Mouse (Mus musculus): ENCODE results near the gene Zswim2. TPM values are rescaled to one million over a fixed set of nuclear protein-coding genes. Genes with fewer than 3 reads are reported as not detected.

Zswim2 gene
- total and polyA plus RNA-seq, 3 experiments: not detected

DNA sequence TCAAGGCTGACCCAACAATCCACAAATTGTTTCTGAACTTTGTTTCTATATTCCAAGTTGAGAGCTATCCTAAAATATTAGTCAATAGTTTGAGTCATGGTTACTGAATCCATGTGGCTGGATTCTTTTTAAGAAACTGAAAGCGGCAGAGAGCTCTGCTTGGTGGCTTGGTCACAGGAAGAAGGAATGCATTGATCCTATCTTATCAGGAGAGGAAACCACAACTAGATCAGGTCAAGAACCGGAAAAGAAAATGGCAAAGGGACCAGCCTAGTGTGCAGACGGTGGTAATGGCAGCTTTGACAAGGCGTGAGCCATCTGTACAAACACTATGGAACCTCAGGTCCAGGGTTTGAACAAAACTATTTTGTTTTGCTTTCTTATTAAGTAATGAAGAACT is 764 bp upstream of the Zswim2 start:
- H3K4me3 ChIP-seq (ENCODE audit: low read depth, low read length): no peak overlapping the region
- H3K27me3 ChIP-seq (ENCODE audit: insufficient read depth, low read length): no peaks in the 10 kb centered on the region
- no peaks in the 10 kb centered on the region for H3K4me1 ChIP-seq (ENCODE audit: insufficient read depth, low read depth, low read length)
- no peaks in the 10 kb centered on the region for H3K36me3 ChIP-seq (replicated peaks)
- no peak for DNase-seq (ENCODE audit: low spot score)
- TF ChIP-seq GATA1 (IDR thresholded peaks at IDR 0.05; ENCODE audit: borderline replicate concordance, low read length) (no peak), CTCF (IDR thresholded peaks at IDR 0.05; ENCODE audit: low read depth, low read length) (no peak), TAL1 (conservative IDR thresholded peaks at IDR 0.05; ENCODE audit: low read depth, low read length) (no peak), GATA2 (IDR thresholded peaks at IDR 0.05; ENCODE audit: borderline replicate concordance, low read depth, low read length) (no peak), POLR2AphosphoS5 (IDR thresholded peaks at IDR 0.05; ENCODE audit: insufficient replicate concordance, low read depth, low read length) (no peak)
- H3K9me3 ChIP-seq (replicated peaks): no peaks in the 10 kb centered on the region
- no peak for ATAC-seq (ENCODE audit: extremely low read depth, insufficient number of reproducible peaks, low FRiP score, poor library complexity, severe bottlenecking)

GRCm38 (mm10) chr2:83941378-83941777 is 350 bp upstream of the Zswim2 start:
- DNase-seq (ENCODE audit: low spot score): no peak
- H3K27me3 ChIP-seq (ENCODE audit: insufficient read depth, low read length): no peaks in the 10 kb centered on the region
- no peak for ATAC-seq (ENCODE audit: extremely low read depth, insufficient number of reproducible peaks, low FRiP score, poor library complexity, severe bottlenecking)
- TF ChIP-seq POLR2AphosphoS5 (IDR thresholded peaks at IDR 0.05; ENCODE audit: insufficient replicate concordance, low read depth, low read length) (no peak), TAL1 (conservative IDR thresholded peaks at IDR 0.05; ENCODE audit: low read depth, low read length) (no peak), GATA2 (IDR thresholded peaks at IDR 0.05; ENCODE audit: borderline replicate concordance, low read depth, low read length) (no peak), GATA1 (IDR thresholded peaks at IDR 0.05; ENCODE audit: borderline replicate concordance, low read length) (no peak), CTCF (IDR thresholded peaks at IDR 0.05; ENCODE audit: low read depth, low read length) (no peak)
- no peak overlapping the region for H3K4me3 ChIP-seq (ENCODE audit: low read depth, low read length)
- no peaks in the 10 kb centered on the region for H3K36me3 ChIP-seq (replicated peaks)
- no peaks in the 10 kb centered on the region for H3K9me3 ChIP-seq (replicated peaks)
- H3K4me1 ChIP-seq (ENCODE audit: insufficient read depth, low read depth, low read length): no peaks in the 10 kb centered on the region

DNA sequence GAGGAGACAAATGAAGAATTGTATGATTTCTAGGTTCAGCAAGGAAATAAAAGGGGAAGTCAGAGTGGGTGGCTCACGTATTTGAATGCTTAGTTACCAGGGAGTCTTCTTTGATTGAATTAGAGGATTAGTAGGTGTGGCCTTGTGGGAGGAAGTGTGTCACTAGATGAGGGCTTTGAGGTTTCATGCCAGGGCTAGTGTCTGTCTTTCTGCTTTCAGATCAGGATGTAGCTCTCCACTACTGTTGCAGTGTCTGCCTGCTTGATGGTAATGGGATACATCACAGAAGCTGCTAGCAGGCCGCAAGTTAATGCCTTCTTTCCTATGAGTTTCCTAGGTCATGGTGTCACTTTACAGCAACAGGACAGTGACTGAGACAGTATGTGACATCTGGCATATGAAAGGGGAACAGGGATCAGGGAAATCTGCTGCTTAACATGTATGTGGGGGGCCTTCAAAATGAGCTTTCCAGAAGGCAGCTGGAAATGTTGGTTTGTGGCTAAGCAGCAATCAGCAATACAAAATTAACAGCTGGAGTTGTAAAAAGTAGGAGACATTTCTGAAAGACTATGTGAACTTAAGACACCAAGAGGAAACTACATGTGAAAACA is 11.4 kb downstream of the Zswim2 start:
- DNase-seq (ENCODE audit: low spot score) (no peak), ATAC-seq (ENCODE audit: extremely low read depth, insufficient number of reproducible peaks, low FRiP score, poor library complexity, severe bottlenecking) (peak; percentile 28; the same call in 1 of the 2 replicates)
- Histone ChIP-seq H3K4me3 (ENCODE audit: low read depth, low read length) (no peak overlapping the region), H3K27me3 (ENCODE audit: insufficient read depth, low read length) (no peaks in the 10 kb centered on the region), H3K9me3 (replicated peaks) (no peaks in the 10 kb centered on the region), H3K36me3 (replicated peaks) (no peaks in the 10 kb centered on the region), H3K4me1 (ENCODE audit: insufficient read depth, low read depth, low read length) (no peaks in the 10 kb centered on the region)
- TF ChIP-seq CTCF (IDR thresholded peaks at IDR 0.05; ENCODE audit: low read depth, low read length) (no peak), TAL1 (conservative IDR thresholded peaks at IDR 0.05; ENCODE audit: low read depth, low read length) (no peak), GATA2 (IDR thresholded peaks at IDR 0.05; ENCODE audit: borderline replicate concordance, low read depth, low read length) (no peak), GATA1 (IDR thresholded peaks at IDR 0.05; ENCODE audit: borderline replicate concordance, low read length) (no peak), POLR2AphosphoS5 (IDR thresholded peaks at IDR 0.05; ENCODE audit: insufficient replicate concordance, low read depth, low read length) (no peak)

DNA sequence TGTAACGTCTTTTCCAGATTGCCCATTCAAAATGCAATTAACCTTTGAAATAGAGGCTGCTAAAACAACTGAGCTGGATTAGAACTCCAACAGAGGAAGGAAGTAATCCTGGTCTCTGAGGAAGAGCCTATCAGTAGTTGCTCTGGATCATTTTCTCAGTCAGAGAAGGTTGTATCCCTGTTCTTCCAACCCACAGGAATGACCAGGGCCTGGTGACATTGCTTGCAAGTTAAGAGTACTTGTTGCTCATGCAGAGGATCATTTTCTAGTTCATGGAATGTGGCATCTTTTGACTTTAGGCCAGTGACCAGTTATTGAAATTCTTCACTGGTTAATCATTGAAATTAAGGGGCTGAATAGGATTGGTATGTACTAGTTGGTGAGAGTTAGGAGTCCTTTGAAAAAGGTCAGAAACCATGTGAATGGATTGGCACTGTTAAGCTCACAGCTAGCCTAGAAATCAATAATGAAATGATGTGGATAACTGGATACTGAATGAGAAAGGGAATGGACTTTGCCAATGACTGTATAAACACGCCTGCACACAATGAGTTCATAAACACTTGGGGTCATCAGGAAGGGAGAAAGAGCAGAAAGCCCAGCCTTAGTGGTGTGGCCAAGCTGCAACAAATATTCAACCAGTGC is 39.0 kb downstream of the Zswim2 start:
- Histone ChIP-seq H3K4me3 (ENCODE audit: low read depth, low read length) (no peak overlapping the region), H3K27me3 (ENCODE audit: insufficient read depth, low read length) (peaks cover 3% of the 10 kb centered on the region; the same call in 1 of the 2 replicates), H3K36me3 (replicated peaks) (no peaks in the 10 kb centered on the region), H3K9me3 (replicated peaks) (no peaks in the 10 kb centered on the region), H3K4me1 (ENCODE audit: insufficient read depth, low read depth, low read length) (no peaks in the 10 kb centered on the region)
- ATAC-seq (ENCODE audit: extremely low read depth, insufficient number of reproducible peaks, low FRiP score, poor library complexity, severe bottlenecking) (no peak), DNase-seq (ENCODE audit: low spot score) (no peak)
- TF ChIP-seq GATA2 (IDR thresholded peaks at IDR 0.05; ENCODE audit: borderline replicate concordance, low read depth, low read length): no peak
- no peak for TF ChIP-seq TAL1 (conservative IDR thresholded peaks at IDR 0.05; ENCODE audit: low read depth, low read length)
- TF ChIP-seq GATA1 (IDR thresholded peaks at IDR 0.05; ENCODE audit: borderline replicate concordance, low read length): no peak
- no peak for TF ChIP-seq POLR2AphosphoS5 (IDR thresholded peaks at IDR 0.05; ENCODE audit: insufficient replicate concordance, low read depth, low read length)
- TF ChIP-seq CTCF (IDR thresholded peaks at IDR 0.05; ENCODE audit: low read depth, low read length): no peak

DNA sequence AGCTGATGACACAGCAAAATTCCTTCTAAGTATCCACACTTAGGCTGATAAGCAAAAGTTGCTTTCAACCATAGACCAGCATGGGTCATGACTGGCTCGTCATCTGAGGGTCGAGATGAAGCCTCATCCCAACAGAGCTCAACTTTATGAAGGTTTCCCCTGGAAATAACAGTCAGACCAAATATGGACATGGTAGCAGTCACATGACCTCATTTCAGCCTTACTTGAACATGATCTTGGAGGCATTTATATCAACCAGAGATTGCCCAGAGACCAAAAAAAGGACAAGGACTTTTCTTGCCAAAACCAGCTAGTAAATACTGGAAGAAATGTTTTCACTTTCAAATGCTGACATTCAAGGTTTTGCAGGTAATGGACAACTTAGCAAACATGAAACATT is 47.3 kb downstream of the Zswim2 start:
- H3K36me3 ChIP-seq (replicated peaks): no peaks in the 10 kb centered on the region
- TF ChIP-seq GATA2 (IDR thresholded peaks at IDR 0.05; ENCODE audit: borderline replicate concordance, low read depth, low read length) (no peak), CTCF (IDR thresholded peaks at IDR 0.05; ENCODE audit: low read depth, low read length) (no peak), GATA1 (IDR thresholded peaks at IDR 0.05; ENCODE audit: borderline replicate concordance, low read length) (no peak), TAL1 (conservative IDR thresholded peaks at IDR 0.05; ENCODE audit: low read depth, low read length) (no peak), POLR2AphosphoS5 (IDR thresholded peaks at IDR 0.05; ENCODE audit: insufficient replicate concordance, low read depth, low read length) (no peak)
- H3K4me1 ChIP-seq (ENCODE audit: insufficient read depth, low read depth, low read length): no peaks in the 10 kb centered on the region
- no peak overlapping the region for H3K4me3 ChIP-seq (ENCODE audit: low read depth, low read length)
- DNase-seq (ENCODE audit: low spot score) (no peak), ATAC-seq (ENCODE audit: extremely low read depth, insufficient number of reproducible peaks, low FRiP score, poor library complexity, severe bottlenecking) (no peak)
- no peaks in the 10 kb centered on the region for H3K9me3 ChIP-seq (replicated peaks)
- peaks cover under 1% of the 10 kb centered on the region; the same call in 1 of the 2 replicates for H3K27me3 ChIP-seq (ENCODE audit: insufficient read depth, low read length)

DNA sequence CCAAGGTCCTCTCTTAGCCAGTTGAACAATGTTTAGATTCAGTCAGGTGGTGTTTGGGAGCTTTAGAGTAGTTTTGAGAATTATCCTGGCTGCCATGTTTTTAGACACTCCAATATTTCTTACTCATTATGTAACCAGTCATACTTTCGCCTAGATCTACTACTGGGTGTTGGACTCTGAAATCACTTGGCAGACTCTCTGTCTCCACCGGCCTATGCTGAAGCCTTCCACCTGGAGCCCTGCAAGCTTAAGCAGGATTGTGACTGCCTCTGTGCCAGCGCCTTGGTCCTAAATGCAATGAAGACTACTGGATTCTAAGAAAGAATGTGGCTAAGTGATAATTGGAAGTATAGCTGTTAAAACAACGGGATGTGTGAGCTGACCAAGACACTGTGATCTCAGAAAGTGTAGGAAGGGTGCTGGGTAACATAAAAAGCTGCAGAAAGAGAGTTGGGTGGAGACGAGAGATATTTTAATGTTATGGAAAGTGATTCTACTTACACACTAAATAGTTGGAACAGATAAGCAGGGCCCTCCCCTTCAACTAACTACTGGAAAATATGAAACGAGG is 57.1 kb downstream of the Zswim2 start:
- H3K27me3 ChIP-seq (ENCODE audit: insufficient read depth, low read length): no peaks in the 10 kb centered on the region
- no peaks in the 10 kb centered on the region for H3K36me3 ChIP-seq (replicated peaks)
- H3K4me3 ChIP-seq (ENCODE audit: low read depth, low read length): no peak overlapping the region
- DNase-seq (ENCODE audit: low spot score): no peak
- no peaks in the 10 kb centered on the region for H3K9me3 ChIP-seq (replicated peaks)
- no peak for ATAC-seq (ENCODE audit: extremely low read depth, insufficient number of reproducible peaks, low FRiP score, poor library complexity, severe bottlenecking)
- no peaks in the 10 kb centered on the region for H3K4me1 ChIP-seq (ENCODE audit: insufficient read depth, low read depth, low read length)
- no peak for TF ChIP-seq POLR2AphosphoS5 (IDR thresholded peaks at IDR 0.05; ENCODE audit: insufficient replicate concordance, low read depth, low read length)
- TF ChIP-seq TAL1 (conservative IDR thresholded peaks at IDR 0.05; ENCODE audit: low read depth, low read length): no peak
- TF ChIP-seq CTCF (IDR thresholded peaks at IDR 0.05; ENCODE audit: low read depth, low read length): no peak
- TF ChIP-seq GATA2 (IDR thresholded peaks at IDR 0.05; ENCODE audit: borderline replicate concordance, low read depth, low read length): no peak
- no peak for TF ChIP-seq GATA1 (IDR thresholded peaks at IDR 0.05; ENCODE audit: borderline replicate concordance, low read length)

Other genes starting within 250 kb of the Zswim2 start
- gene Itgav, start 216.8 kb downstream of the Zswim2 start, total RNA-seq (2014; fragmentation: Nextera tagmentation): 26.0 and 27.8 TPM in 2 replicates
- gene Itgav, start 216.8 kb downstream of the Zswim2 start, total RNA-seq (2017): 17.5 and 18.0 TPM in 2 replicates
- gene Itgav, start 216.8 kb downstream of the Zswim2 start, polyA plus RNA-seq (2012): 19.8 and 24.1 TPM in 2 replicates
- not detected in 2 replicates for gene Fam171b, start 128.6 kb downstream of the Zswim2 start, total RNA-seq (2014; fragmentation: Nextera tagmentation)
- under 0.01 and 1.0 TPM in 2 replicates for gene Fam171b, start 128.6 kb downstream of the Zswim2 start, total RNA-seq (2017)
- gene Fam171b, start 128.6 kb downstream of the Zswim2 start, polyA plus RNA-seq (2012): not detected in 2 replicates
- not detected in 2 replicates for gene Gm13698, start 14.5 kb upstream of the Zswim2 start, total RNA-seq (2014; fragmentation: Nextera tagmentation)
- gene Gm13698, start 14.5 kb upstream of the Zswim2 start, total RNA-seq (2017): 0.17 and 0.27 TPM in 2 replicates
- gene Gm13698, start 14.5 kb upstream of the Zswim2 start, polyA plus RNA-seq (2012): not detected in 2 replicates
- not detected in 2 replicates for gene Gm13693, start 20.3 kb upstream of the Zswim2 start, total RNA-seq (2014; fragmentation: Nextera tagmentation)
- 0.17 and 0.27 TPM in 2 replicates for gene Gm13693, start 20.3 kb upstream of the Zswim2 start, total RNA-seq (2017)
- not detected in 2 replicates for gene Gm13693, start 20.3 kb upstream of the Zswim2 start, polyA plus RNA-seq (2012)
- not detected in 2 replicates for gene Gm13695, start 26.1 kb upstream of the Zswim2 start, total RNA-seq (2014; fragmentation: Nextera tagmentation)
- 0.17 TPM in 1 of 2 replicates, not detected in the other for gene Gm13695, start 26.1 kb upstream of the Zswim2 start, total RNA-seq (2017)
- gene Gm13695, start 26.1 kb upstream of the Zswim2 start, polyA plus RNA-seq (2012): not detected in 2 replicates
- gene Gm13696, start 31.9 kb upstream of the Zswim2 start, total RNA-seq (2014; fragmentation: Nextera tagmentation): not detected in 2 replicates
- gene Gm13696, start 31.9 kb upstream of the Zswim2 start, total RNA-seq (2017): 0.17 and 0.27 TPM in 2 replicates
- not detected in 2 replicates for gene Gm13696, start 31.9 kb upstream of the Zswim2 start, polyA plus RNA-seq (2012)
- gene Gm13694, start 37.7 kb upstream of the Zswim2 start, total RNA-seq (2014; fragmentation: Nextera tagmentation): not detected in 2 replicates
- gene Gm13694, start 37.7 kb upstream of the Zswim2 start, total RNA-seq (2017): 0.17 and 0.27 TPM in 2 replicates
- gene Gm13694, start 37.7 kb upstream of the Zswim2 start, polyA plus RNA-seq (2012): not detected in 2 replicates
- not detected in 2 replicates for gene Gm13697, start 43.5 kb upstream of the Zswim2 start, total RNA-seq (2014; fragmentation: Nextera tagmentation)
- gene Gm13697, start 43.5 kb upstream of the Zswim2 start, total RNA-seq (2017): 0.17 and 0.27 TPM in 2 replicates
- gene Gm13697, start 43.5 kb upstream of the Zswim2 start, polyA plus RNA-seq (2012): not detected in 2 replicates
- not detected in 2 replicates for gene Gm13691, start 49.3 kb upstream of the Zswim2 start, total RNA-seq (2014; fragmentation: Nextera tagmentation)
- 0.17 and 0.22 TPM in 2 replicates for gene Gm13691, start 49.3 kb upstream of the Zswim2 start, total RNA-seq (2017)
- not detected in 2 replicates for gene Gm13691, start 49.3 kb upstream of the Zswim2 start, polyA plus RNA-seq (2012)